Mouse (Mus musculus) Patski (cell line): Measurements from ENCODE around the gene Ccdc65. TPM values are rescaled to one million over a fixed set of nuclear protein-coding genes. Genes with fewer than 3 reads are reported as not detected.

Experiments used
- ATAC-seq: fragments of 100-300 bp; one replicate; pipeline ENCODE4 v1.8.0; 2021
- CTCF ChIA-PET: fragments of 350-600 bp; sonication (Branson Sonifier 250); formaldehyde crosslinking; loops from one replicate; lab custom pipeline; 2022; ENCODE audit warnings: inconsistent platforms; lab: Charles Lee
- POLR2A ChIA-PET: fragments of 350-600 bp; sonication (Branson Sonifier 250); formaldehyde crosslinking; loops from one replicate; lab custom pipeline; 2022; ENCODE audit warnings: antibody characterized with exemption, inconsistent platforms; lab: Charles Lee
- DNase-seq: peaks from one replicate; pipeline ENCODE4 v3.0.0-alpha.2; 2011; ENCODE audit warnings: low read depth, low spot score
- H3K27me3 ChIP-seq: fragments of 371-371 bp; one replicate; pipeline ENCODE4 v1.5.1; 2021
- CTCF ChIP-seq: fragments of 100-300 bp; IDR thresholded peaks from one replicate; pipeline ENCODE4 v1.5.1; 2021
- in situ Hi-C: fragments of 300-500 bp; cut with MboI; formaldehyde crosslinking; loops from 3 replicates; pipeline ENCODE4 v1.11.1; 2018; ENCODE audit warnings: low pct_unique_long_range_greater_than_20kb, mixed read lengths
- polyA plus RNA-seq: library from polyadenylated mRNA; unstranded; gene quantifications from one replicate; pipeline ENCODE4 v1.2.3, GENCODE M21; 2021

Gene Ccdc65
- polyA plus RNA-seq, 1 experiment from 2014 or later = 7.6 TPM

GRCm38 (mm10) chr15:98691486-98692147 lies 16.4 kb upstream of the Ccdc65 start:
- in situ Hi-C loops = no loop called here
- DNase-seq = no peak

GRCm38 (mm10) chr15:98692171-98692715 lies 15.8 kb upstream of the Ccdc65 start:
- ATAC-seq (peak; percentile 82), DNase-seq (peak; percentile 75)
- TF ChIP-seq CTCF = no peak
- no peaks in the 10 kb centered on the region for H3K27me3 ChIP-seq
- in situ Hi-C loops = no loop called here
- ChIA-PET CTCF (interaction anchor here (0.6 to 0.9 kb wide), 2 partner anchors 15 to 28 kb away, joined by 3 to 4 read pairs; no protein-coding TSS in a partner anchor), POLR2A (interaction anchor here (0.7 kb wide), 1 partner anchor 786 kb away, joined by 4 read pairs; no protein-coding TSS in a partner anchor)

More at GRCm38 (mm10) chr15:98691486-98692147, 16.4 kb upstream of the Ccdc65 start:
- ChIA-PET POLR2A (interaction anchor here (0.5 kb wide), 1 partner anchor 13 kb away, joined by 5 read pairs; no protein-coding TSS in a partner anchor), CTCF (interaction anchor here (0.6 to 1.3 kb wide), 5 partner anchors 8 to 28 kb away, joined by 3 to 5 read pairs (median 3); no protein-coding TSS in a partner anchor)
- TF ChIP-seq CTCF = no peak
- no peak for ATAC-seq
- H3K27me3 ChIP-seq = no peaks in the 10 kb centered on the region

DNA sequence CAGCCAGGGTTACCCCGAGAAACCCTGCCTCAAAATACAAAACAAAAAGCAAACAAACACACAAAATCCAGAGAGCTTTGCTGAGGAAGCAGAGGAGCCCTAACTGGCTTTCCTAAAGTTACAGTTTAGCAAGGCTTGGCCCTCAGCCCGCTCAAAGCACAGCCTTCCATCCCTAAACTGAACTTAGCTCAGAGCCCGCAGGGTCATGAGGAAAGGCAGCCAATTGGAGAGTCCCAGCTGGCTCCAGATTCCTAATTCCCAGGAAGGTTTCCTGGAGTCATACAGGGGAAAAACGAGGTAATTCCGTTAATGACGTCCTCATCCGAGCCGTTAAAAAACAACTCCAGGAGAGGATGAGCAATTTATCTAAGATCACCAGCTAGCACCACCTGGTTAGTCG lies 12.3 kb upstream of the Ccdc65 start:
- CTCF ChIA-PET = interaction anchor here (1.0 to 2.6 kb wide), 2 partner anchors 31 to 32 kb away, joined by 4 to 9 read pairs; no protein-coding TSS in a partner anchor
- no peaks in the 10 kb centered on the region for H3K27me3 ChIP-seq
- DNase-seq = no peak
- in situ Hi-C loops = no loop called here
- no peak for TF ChIP-seq CTCF
- no peak for ATAC-seq
- POLR2A ChIA-PET = interaction anchor here (0.5 to 1.5 kb wide), 2 partner anchors 12 to 20 kb away, joined by 3 to 4 read pairs; no protein-coding TSS in a partner anchor

GRCm38 (mm10) chr15:98696216-98696615 lies 11.8 kb upstream of the Ccdc65 start:
- POLR2A ChIA-PET = interaction anchor here (1.5 kb wide), 1 partner anchor 21 kb away, joined by 4 read pairs; no protein-coding TSS in a partner anchor
- DNase-seq = no peak

DNA sequence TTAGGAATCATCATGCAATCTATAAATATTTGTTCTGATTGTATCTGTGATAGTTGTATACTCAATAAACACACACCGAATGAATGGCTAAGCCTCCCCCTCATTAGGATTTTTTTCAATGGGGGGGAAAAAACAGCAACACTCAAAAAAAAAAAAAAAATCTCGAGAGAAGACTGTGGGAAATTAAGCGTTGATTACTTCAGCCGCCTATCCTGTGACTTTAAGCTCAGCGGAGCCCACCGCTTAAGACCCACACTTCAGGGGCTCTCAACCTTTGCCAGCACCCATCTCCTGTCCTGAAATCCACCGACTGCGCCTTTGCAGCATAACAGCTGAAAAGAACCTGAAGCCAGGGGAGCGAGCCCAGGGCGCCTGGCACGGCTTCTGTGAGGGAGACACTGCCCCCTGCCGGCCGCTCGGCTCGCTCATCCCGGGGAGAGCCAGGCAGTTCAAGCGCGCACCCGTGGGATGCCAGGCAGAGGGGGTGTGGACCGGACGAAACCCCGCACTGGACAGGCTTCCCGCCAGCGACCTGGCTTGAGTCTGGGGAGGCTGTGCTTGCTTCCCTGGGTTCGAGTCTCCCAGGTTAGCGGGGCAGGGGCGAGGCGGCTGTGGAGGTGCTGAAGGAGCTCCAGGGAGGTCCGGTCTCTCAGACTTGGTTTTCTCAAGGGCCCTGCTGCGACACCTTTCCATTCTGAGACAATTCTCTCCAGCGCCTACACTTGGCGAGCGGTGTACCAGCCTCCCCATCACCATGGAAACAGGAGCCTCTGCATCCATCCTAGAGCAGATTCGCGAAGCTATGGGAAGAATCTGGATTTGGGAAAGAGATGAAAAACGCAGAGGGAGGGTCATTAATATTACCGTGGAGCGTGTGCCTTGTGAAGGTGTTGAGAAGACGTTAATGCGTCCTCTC lies 8.6 kb upstream of the Ccdc65 start:
- peak; percentile 99 for TF ChIP-seq CTCF
- peak; percentile 65 for ATAC-seq
- CTCF ChIA-PET = interaction anchor here (1.1 to 3.3 kb wide), 10 partner anchors 8 to 46 kb away, joined by 3 to 16 read pairs (median 4); partner anchors contain the start of genes Ccdc65 and Ddx23
- H3K27me3 ChIP-seq = no peaks in the 10 kb centered on the region
- DNase-seq = no peak
- in situ Hi-C loops = loop anchor here (5.0 kb wide), 1 partner anchor 32 kb away; no protein-coding TSS in a partner anchor
- POLR2A ChIA-PET = no interaction called here

More at GRCm38 (mm10) chr15:98696216-98696615, 11.8 kb upstream of the Ccdc65 start:
- no peak for TF ChIP-seq CTCF
- CTCF ChIA-PET = interaction anchor here (2.6 kb wide), 1 partner anchor 32 kb away, joined by 9 read pairs; no protein-coding TSS in a partner anchor
- no peaks in the 10 kb centered on the region for H3K27me3 ChIP-seq
- in situ Hi-C loops = no loop called here
- ATAC-seq = no peak

- ChIA-PET CTCF (interaction anchor here (1.0 kb wide), 1 partner anchor 14 kb away, joined by 3 read pairs; no protein-coding TSS in a partner anchor), POLR2A (interaction anchor here (0.7 kb wide), 1 partner anchor 41 kb away, joined by 3 read pairs; the partner anchor contains the start of gene Ddx23)
- DNase-seq (no peak), ATAC-seq (no peak)
- TF ChIP-seq CTCF = no peak
- H3K27me3 ChIP-seq = no peaks in the 10 kb centered on the region
- in situ Hi-C loops = loop anchor here (5.0 kb wide), 1 partner anchor 37 kb away; no protein-coding TSS in a partner anchor
These were observed 3.7 kb upstream of the Ccdc65 start for GRCm38 (mm10) chr15:98704312-98704711.

- TF ChIP-seq CTCF = peak; percentile 93
- DNase-seq (no peak), ATAC-seq (peak; percentile 44)
- CTCF ChIA-PET = no interaction called here
- POLR2A ChIA-PET = no interaction called here
- H3K27me3 ChIP-seq = no peaks in the 10 kb centered on the region
- in situ Hi-C loops = no loop called here
These were observed 2.4 kb downstream of the Ccdc65 start for GRCm38 (mm10) chr15:98710442-98710841.

DNA sequence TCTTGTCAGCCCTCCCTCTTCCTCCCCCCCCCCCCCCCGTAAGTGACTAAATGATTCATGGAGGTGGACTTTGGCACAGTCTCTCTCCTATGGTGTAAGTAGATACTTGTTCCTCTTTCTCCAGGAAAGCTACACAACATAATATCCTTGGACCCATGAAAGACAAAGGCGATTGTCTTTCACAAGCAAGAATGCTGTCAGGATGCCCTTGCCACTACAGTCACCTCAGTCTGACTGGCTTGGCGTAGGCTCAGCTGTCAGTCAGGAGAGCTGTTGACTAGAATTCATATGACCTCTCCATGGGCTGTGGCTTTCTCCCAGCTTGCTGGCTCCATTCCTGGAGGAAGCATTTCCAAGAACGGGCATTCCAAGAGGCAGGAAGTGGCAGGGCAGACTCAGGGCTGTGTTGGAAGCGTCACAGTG lies 6.2 kb downstream of the Ccdc65 start:
- CTCF ChIA-PET = interaction anchor here (0.9 to 2.0 kb wide), 5 partner anchors 10 to 85 kb away, joined by 3 to 5 read pairs (median 3); partner anchors contain the start of gene Wnt1
- H3K27me3 ChIP-seq = no peaks in the 10 kb centered on the region
- ATAC-seq (no peak), DNase-seq (no peak)
- in situ Hi-C loops = no loop called here
- TF ChIP-seq CTCF = no peak
- POLR2A ChIA-PET = no interaction called here

DNA sequence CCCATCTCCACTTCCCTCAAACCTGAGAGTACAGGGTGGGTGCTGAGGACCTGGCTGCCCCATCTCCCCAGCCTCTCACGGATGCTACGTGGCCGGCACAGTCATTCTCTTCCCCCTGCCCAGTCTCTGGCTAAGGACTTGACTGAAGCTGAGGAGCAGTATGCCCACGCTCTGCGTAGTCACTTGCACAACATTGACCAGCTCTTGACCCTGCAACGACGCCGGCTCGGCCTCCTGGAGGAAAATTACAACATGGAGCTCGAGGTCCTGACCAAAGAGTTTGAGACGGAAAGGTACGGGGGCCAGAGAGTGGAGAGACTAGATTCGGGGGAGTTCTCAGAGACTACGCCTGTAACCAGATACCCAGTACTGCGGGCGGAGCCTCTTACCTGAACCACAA lies 9.3 kb downstream of the Ccdc65 start:
- DNase-seq (no peak), ATAC-seq (no peak)
- no peak for TF ChIP-seq CTCF
- no peaks in the 10 kb centered on the region for H3K27me3 ChIP-seq
- in situ Hi-C loops = no loop called here
- POLR2A ChIA-PET = no interaction called here
- CTCF ChIA-PET = no interaction called here
